Comparison of ENCODE assay signal across 8 mouse cellular contexts in genomic region chr1:83076190-83076917, GRCm38 (mm10). TPM values are rescaled to one million over a fixed set of nuclear protein-coding genes. Genes with fewer than 3 reads are reported as not detected.
DNase-seq lines count a peak whose midpoint lies in the region; ATAC-seq lines count a peak whose summit lies in the region.

No protein-coding gene starts in this region.

- H3K4me3 ChIP-seq in forebrain, embryonic 11.5 days (ENCODE audit: low read depth, low read length): no peak overlapping the region
- H3K4me3 ChIP-seq in intestine, embryonic 15.5 days (replicated peaks): peak overlapping the region; percentile 18; the same call in 1 of the 2 replicates
- peak overlapping the region; percentile 27 for H3K4me3 ChIP-seq in limb, embryonic 15.5 days
- no peak overlapping the region for H3K4me3 ChIP-seq in neural tube, embryonic 11.5 days (ENCODE audit: low read depth, low read length)

- DNase-seq in kidney, adult 18-20 months: peak; percentile 26
- DNase-seq in kidney, adult 11 months: no peak
- DNase-seq in T-cell, adult 2 months (ENCODE audit: low spot score): peak; percentile 8
- DNase-seq in forebrain, embryonic 11.5 days (ENCODE audit: low spot score): peak; percentile 65
- DNase-seq in neural tube, embryonic 11.5 days (ENCODE audit: low spot score): peak; percentile 52
- no peak for DNase-seq in spleen, postnatal 10 days (ENCODE audit: low spot score in 2 of 2)

- H3K4me1 ChIP-seq in forebrain, embryonic 11.5 days (replicated peaks; ENCODE audit: control insufficient read depth, insufficient read depth, low read length): no peaks in the 10 kb centered on the region; the same call in 1 of the 2 replicates
- H3K4me1 ChIP-seq in intestine, embryonic 15.5 days (replicated peaks): no peaks in the 10 kb centered on the region
- no peaks in the 10 kb centered on the region for H3K4me1 ChIP-seq in limb, embryonic 15.5 days
- H3K4me1 ChIP-seq in neural tube, embryonic 11.5 days (ENCODE audit: control insufficient read depth, insufficient read depth, low read length): no peaks in the 10 kb centered on the region

- peak overlapping the region; percentile 32; the same call in 1 of the 2 replicates for H3K4me2 ChIP-seq in forebrain, embryonic 11.5 days (ENCODE audit: low read depth, low read length, severe bottlenecking)
- H3K4me2 ChIP-seq in intestine, embryonic 15.5 days (replicated peaks): peak overlapping the region; percentile 33
- H3K4me2 ChIP-seq in limb, embryonic 15.5 days: peak overlapping the region; percentile 30
- peak overlapping the region; percentile 17; the same call in 1 of the 2 replicates for H3K4me2 ChIP-seq in neural tube, embryonic 11.5 days (ENCODE audit: low read depth)

- no peaks in the 10 kb centered on the region for H3K36me3 ChIP-seq in forebrain, embryonic 11.5 days (ENCODE audit: control insufficient read depth, insufficient read depth, low read length)
- H3K36me3 ChIP-seq in intestine, embryonic 15.5 days: no peaks in the 10 kb centered on the region
- no peaks in the 10 kb centered on the region for H3K36me3 ChIP-seq in limb, embryonic 15.5 days
- H3K36me3 ChIP-seq in neural tube, embryonic 11.5 days (ENCODE audit: control insufficient read depth, insufficient read depth, low read length): no peaks in the 10 kb centered on the region

- no peaks in the 10 kb centered on the region for H3K9me3 ChIP-seq in forebrain, embryonic 11.5 days (ENCODE audit: control insufficient read depth, low read length)
- H3K9me3 ChIP-seq in intestine, embryonic 15.5 days: no peaks in the 10 kb centered on the region
- H3K9me3 ChIP-seq in limb, embryonic 15.5 days: no peaks in the 10 kb centered on the region
- no peaks in the 10 kb centered on the region for H3K9me3 ChIP-seq in neural tube, embryonic 11.5 days (ENCODE audit: control insufficient read depth, low read length)

- H3K27ac ChIP-seq in forebrain, embryonic 11.5 days (ENCODE audit: low read depth, low read length): no peak overlapping the region
- H3K27ac ChIP-seq in intestine, embryonic 15.5 days: no peak overlapping the region
- no peak overlapping the region for H3K27ac ChIP-seq in limb, embryonic 15.5 days
- H3K27ac ChIP-seq in neural tube, embryonic 11.5 days (ENCODE audit: low read depth, low read length): no peak overlapping the region

- H3K9ac ChIP-seq in forebrain, embryonic 11.5 days (ENCODE audit: low read length): no peak overlapping the region
- no peak overlapping the region for H3K9ac ChIP-seq in intestine, embryonic 15.5 days
- H3K9ac ChIP-seq in limb, embryonic 15.5 days: no peak overlapping the region
- H3K9ac ChIP-seq in neural tube, embryonic 11.5 days (ENCODE audit: low read length): no peak overlapping the region

- WGBS in forebrain, embryonic 11.5 days: 46% methylated on average over 11 of the region's 11 CpGs
- WGBS in intestine, embryonic 15.5 days: 49% methylated on average over 11 of the region's 11 CpGs
- WGBS in limb, embryonic 15.5 days: 44% methylated on average over 11 of the region's 11 CpGs
- WGBS in neural tube, embryonic 11.5 days: 47% methylated on average over 11 of the region's 11 CpGs

- peak; percentile 86 for ATAC-seq in forebrain, embryonic 11.5 days (replicated peaks; ENCODE audit: low FRiP score)
- peak; percentile 83 for ATAC-seq in intestine, embryonic 15.5 days
- ATAC-seq in limb, embryonic 15.5 days (ENCODE audit: insufficient number of reproducible peaks, low FRiP score, low TSS enrichment, low read depth): no peak
- ATAC-seq in neural tube, embryonic 11.5 days (ENCODE audit: insufficient read depth, low FRiP score, low TSS enrichment): peak; percentile 75

- no peaks in the 10 kb centered on the region for H3K27me3 ChIP-seq in forebrain, embryonic 11.5 days (ENCODE audit: control insufficient read depth, insufficient read depth, low read length)
- no peaks in the 10 kb centered on the region for H3K27me3 ChIP-seq in intestine, embryonic 15.5 days (replicated peaks)
- H3K27me3 ChIP-seq in limb, embryonic 15.5 days: no peaks in the 10 kb centered on the region
- H3K27me3 ChIP-seq in neural tube, embryonic 11.5 days (ENCODE audit: control insufficient read depth, insufficient read depth, low read length): no peaks in the 10 kb centered on the region

RNA-seq across cellular contexts. Expression of gene Krtap28-13, which starts 15.6 kb away (rescaled TPM):
- not detected in 2 replicates for polyA plus RNA-seq in forebrain, embryonic 11.5 days (2014; fragmentation: Nextera tagmentation; extraction: Ambion mirVana)
- polyA plus RNA-seq in intestine, embryonic 15.5 days (2015; fragmentation: Nextera tagmentation; extraction: Ambion mirVana): not detected in 2 replicates
- not detected in 2 replicates for polyA plus RNA-seq in limb, embryonic 15.5 days (2015; fragmentation: Nextera tagmentation; extraction: Ambion mirVana)
- not detected in 2 replicates for polyA plus RNA-seq in neural tube, embryonic 11.5 days (2014; fragmentation: Nextera tagmentation; extraction: Ambion mirVana)

RNA-seq across cellular contexts. Expression of gene A030005K14Rik, which starts 17.2 kb away (rescaled TPM):
- not detected in 2 replicates for polyA plus RNA-seq in forebrain, embryonic 11.5 days (2014; fragmentation: Nextera tagmentation; extraction: Ambion mirVana)
- not detected in 2 replicates for polyA plus RNA-seq in intestine, embryonic 15.5 days (2015; fragmentation: Nextera tagmentation; extraction: Ambion mirVana)
- polyA plus RNA-seq in limb, embryonic 15.5 days (2015; fragmentation: Nextera tagmentation; extraction: Ambion mirVana): not detected in 2 replicates
- not detected in 2 replicates for polyA plus RNA-seq in neural tube, embryonic 11.5 days (2014; fragmentation: Nextera tagmentation; extraction: Ambion mirVana)

RNA-seq across cellular contexts. Expression of gene Gm47969, which starts 31.6 kb away (rescaled TPM):
- polyA plus RNA-seq in forebrain, embryonic 11.5 days (2014; fragmentation: Nextera tagmentation; extraction: Ambion mirVana): not detected in 2 replicates
- polyA plus RNA-seq in intestine, embryonic 15.5 days (2015; fragmentation: Nextera tagmentation; extraction: Ambion mirVana): not detected in 2 replicates
- not detected in 2 replicates for polyA plus RNA-seq in limb, embryonic 15.5 days (2015; fragmentation: Nextera tagmentation; extraction: Ambion mirVana)
- not detected in 2 replicates for polyA plus RNA-seq in neural tube, embryonic 11.5 days (2014; fragmentation: Nextera tagmentation; extraction: Ambion mirVana)

RNA-seq across cellular contexts. Expression of gene Krtap28-10, which starts 34.1 kb away (rescaled TPM):
- polyA plus RNA-seq in forebrain, embryonic 11.5 days (2014; fragmentation: Nextera tagmentation; extraction: Ambion mirVana): not detected in 2 replicates
- not detected in 2 replicates for polyA plus RNA-seq in intestine, embryonic 15.5 days (2015; fragmentation: Nextera tagmentation; extraction: Ambion mirVana)
- not detected in 2 replicates for polyA plus RNA-seq in limb, embryonic 15.5 days (2015; fragmentation: Nextera tagmentation; extraction: Ambion mirVana)
- not detected in 2 replicates for polyA plus RNA-seq in neural tube, embryonic 11.5 days (2014; fragmentation: Nextera tagmentation; extraction: Ambion mirVana)

RNA-seq across cellular contexts. Expression of gene Slc19a3, which starts 38.1 kb away (rescaled TPM):
- 0.40 and 0.48 TPM in 2 replicates for polyA plus RNA-seq in forebrain, embryonic 11.5 days (2014; fragmentation: Nextera tagmentation; extraction: Ambion mirVana)
- polyA plus RNA-seq in intestine, embryonic 15.5 days (2015; fragmentation: Nextera tagmentation; extraction: Ambion mirVana): 1.0 and 1.1 TPM in 2 replicates
- polyA plus RNA-seq in limb, embryonic 15.5 days (2015; fragmentation: Nextera tagmentation; extraction: Ambion mirVana): 0.45 and 0.70 TPM in 2 replicates
- 0.41 and 0.72 TPM in 2 replicates for polyA plus RNA-seq in neural tube, embryonic 11.5 days (2014; fragmentation: Nextera tagmentation; extraction: Ambion mirVana)

Comparison
In these comparisons a context has a peak if more than half of its experiments do, and no peak if none do; other contexts are left out.
1. DNase-seq: peak in kidney, adult 18-20 months (single experiment), T-cell, adult 2 months (single experiment), forebrain, embryonic 11.5 days (single experiment) and neural tube, embryonic 11.5 days (single experiment); none in kidney, adult 11 months (single experiment) and spleen, postnatal 10 days (0 of 2).
2. H3K4me3 ChIP-seq: peak in intestine, embryonic 15.5 days (single experiment) and limb, embryonic 15.5 days (single experiment); none in forebrain, embryonic 11.5 days (single experiment) and neural tube, embryonic 11.5 days (single experiment).
3. Peak in every context shown above with its lines, with median percentiles within 50 percentile points of each other: H3K4me2 ChIP-seq.